Mouse (Mus musculus): ENCODE results near the gene 2610528J11Rik.
"Not testable (repeated sequence)": the region's sequence is repeated elsewhere in the genome, so short reads cannot be mapped to it uniquely, and the experiment has no call there.

Gene 2610528J11Rik

DNA sequence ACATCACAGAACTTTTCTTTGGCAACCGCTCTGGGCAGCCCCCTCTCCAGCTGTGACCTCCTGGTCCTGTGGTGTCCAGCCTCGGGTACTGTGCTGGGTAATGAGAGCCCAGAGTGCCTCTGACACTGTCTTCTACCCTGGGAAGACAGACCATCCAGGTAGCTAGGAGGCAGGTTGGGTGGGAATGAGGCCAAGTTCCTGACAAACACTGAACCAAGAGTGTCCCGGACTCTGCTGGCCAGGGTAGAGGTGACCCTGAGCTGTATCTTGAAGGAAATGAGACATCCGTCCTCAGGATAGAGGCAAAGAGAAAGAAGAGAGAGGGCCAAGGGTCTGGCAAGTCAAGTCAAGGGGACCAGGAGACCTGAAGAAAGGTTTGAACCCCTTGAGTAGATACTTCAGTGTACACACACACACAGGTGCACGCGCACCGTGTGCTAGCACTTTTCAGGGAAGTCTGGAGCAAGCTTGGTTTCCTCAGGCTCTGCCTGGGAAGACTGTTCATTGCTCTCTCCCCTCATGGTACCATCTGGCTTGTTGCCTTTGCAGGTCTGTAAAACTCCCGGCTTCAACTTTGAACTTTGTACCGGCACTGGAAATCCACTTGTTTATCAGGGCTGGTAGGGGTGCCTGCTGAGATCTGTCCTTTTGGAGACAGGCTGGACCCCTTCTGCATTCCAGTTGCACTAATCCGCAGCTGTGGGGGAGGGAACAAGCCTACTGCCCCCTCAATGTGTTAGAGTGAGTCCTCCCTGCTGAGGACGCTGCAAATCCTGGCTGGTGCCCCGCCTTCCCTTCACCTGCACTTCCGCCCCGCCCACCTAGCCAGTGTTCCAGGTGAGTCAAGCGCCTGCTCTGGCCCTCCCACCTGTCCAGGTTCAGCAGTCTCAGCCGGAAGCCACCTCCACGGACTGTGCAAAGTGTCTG is at the start of gene 2610528J11Rik:
2610528J11Rik (plus strand) TSS at position 592 of the 927 bp plus-strand sequence.
- DNase-seq (ENCODE audit: extremely low spot score) = no peak

DNA sequence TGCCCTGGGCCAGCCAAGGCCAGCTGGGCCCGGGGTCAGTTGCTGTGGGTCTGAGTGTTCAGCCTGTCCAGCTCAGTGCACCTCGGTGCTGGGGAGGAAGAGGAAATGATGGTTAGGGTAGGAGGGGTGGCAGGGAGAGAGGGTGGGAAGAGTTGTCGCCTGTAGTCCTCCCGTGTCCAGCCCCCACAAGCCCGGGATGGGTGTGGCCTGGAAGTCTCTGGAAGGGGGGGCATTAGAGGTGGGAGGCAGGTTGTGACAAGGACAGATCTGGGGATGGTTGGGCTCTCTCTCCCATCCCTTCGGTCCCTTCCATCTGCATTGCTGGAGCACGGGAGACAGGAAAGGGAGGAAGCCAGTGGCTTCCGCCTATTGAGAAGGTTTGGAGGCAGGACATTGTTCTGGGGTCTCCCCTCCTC is 37.1 kb upstream of the 2610528J11Rik start, which contains the start of gene Tie1:
Tie1 (minus strand) TSS at position 345 of the 416 bp plus-strand sequence.
- DNase-seq (ENCODE audit: extremely low spot score) = no peak

DNA sequence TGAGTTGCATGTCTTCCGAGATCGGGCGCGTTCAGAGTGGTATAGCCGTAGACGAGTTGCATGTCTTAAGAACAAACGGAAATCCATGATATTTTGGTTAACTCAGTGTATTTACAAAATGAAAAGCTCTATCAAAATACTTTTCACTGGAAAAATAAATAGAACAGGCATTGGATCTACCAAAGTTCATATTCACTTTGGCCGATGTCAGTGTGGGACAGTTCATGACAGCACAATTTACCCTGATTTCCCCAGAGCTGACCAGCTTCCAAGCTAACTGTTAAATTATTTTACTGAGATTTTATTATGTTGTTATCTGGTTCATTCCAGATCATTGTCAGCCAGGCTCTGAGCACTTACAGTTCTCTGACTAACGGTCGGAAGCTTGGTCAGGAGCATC is 36.3 kb upstream of the 2610528J11Rik start:
- no peak for DNase-seq (ENCODE audit: extremely low spot score)

GRCm38 (mm10) chr4:118500171-118500724 is 26.6 kb upstream of the 2610528J11Rik start:
- DNase-seq (ENCODE audit: extremely low spot score) = no peak

DNA sequence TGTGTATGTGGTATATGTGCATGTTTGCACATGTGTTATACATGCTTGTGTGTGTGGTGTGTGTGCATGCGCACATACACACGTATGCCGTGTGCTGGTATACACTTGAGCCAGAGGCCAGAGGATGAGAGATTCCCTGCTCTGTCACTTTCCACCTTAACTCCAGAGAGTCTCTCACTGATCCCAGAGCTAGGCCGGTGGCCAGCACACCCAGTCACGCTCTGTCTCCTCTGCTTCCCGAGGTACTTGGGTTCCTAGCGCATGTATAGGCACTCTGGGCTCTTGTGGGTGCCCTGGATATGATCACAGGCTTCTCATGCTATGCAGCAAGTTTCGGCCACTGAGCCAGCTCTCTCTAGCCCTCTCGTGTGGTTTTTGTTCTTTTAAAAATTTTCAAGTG is 26.0 kb upstream of the 2610528J11Rik start:
- DNase-seq (ENCODE audit: extremely low spot score) = no peak

- DNase-seq (ENCODE audit: extremely low spot score) = no peak
Observed at GRCm38 (mm10) chr4:118505551-118505950, 21.2 kb upstream of the 2610528J11Rik start.

DNA sequence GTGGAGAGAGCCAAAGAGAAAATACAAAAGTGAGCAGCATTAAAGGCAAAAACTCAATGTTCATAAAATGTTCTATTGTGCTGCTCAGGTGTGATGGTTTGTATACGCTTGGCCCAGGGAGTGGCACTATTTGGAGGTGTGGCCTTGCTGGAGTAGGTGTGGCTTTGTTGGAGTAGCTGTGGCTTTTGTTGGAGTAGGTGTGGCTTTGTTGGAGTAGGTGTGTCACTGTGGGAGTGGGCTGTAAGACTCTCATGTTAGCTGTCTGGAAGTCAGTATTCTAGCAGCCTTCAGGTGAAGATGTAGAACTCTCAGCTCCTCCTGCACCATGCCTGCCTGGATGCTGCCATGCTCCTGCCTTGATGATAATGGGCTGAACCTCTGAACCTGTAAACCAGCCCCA is 19.6 kb upstream of the 2610528J11Rik start:
- not testable (repeated sequence) for DNase-seq (ENCODE audit: extremely low spot score)

GRCm38 (mm10) chr4:118509050-118509449 is 17.7 kb upstream of the 2610528J11Rik start:
- no peak for DNase-seq (ENCODE audit: extremely low spot score)

- DNase-seq (ENCODE audit: extremely low spot score) = peak; percentile 27
Observed at GRCm38 (mm10) chr4:118516699-118517496, 9.9 kb upstream of the 2610528J11Rik start.

DNA sequence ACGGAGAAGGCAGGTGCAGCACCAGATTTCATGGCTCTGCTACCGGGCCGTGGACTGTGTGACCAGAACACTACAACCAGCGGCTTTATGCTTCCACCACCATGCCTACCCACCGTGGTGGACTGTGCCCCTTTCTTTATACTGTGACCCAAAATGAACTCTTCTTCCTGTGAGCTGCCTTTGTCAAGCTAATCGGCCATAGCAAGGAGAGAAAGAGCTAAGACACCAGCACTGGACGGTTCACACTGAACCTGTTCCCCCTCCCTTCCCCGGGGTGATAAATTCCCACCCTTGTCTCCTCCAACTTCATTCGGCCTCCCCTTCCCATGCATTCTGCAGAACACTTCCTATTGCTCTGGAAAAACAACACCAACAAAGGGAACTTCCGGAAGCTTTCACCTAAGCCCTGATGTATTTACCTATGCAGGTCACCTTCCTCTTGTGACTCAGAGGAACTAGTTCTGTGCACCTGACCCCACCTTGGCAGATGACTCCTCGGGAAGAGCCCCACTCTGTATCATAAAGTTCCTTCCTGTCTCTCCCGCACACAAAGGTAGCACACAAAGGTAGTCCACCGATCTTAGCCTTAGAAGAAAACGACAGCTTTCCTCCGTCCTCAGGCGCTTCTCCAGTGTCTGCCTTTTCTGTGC is 9.2 kb upstream of the 2610528J11Rik start:
- DNase-seq (ENCODE audit: extremely low spot score) = no peak

DNA sequence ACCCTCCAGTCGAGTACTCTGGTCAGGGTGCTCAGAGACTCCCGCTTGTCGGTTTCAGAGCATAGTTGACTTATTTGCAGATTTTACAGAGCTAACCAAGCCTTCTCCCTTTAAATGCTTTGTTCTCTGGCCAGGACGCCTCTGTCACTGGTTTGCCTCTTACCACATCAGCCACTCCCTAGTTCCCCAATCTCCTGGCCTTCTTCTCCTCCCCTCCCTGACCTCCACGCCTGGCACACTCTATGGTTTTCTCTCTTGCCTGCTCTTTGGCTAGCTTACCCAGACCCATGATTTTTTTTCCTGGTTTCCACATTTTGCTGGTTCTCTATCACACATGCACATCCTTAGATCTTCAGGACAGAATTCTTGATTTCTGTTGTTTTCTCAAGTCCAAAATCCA is 8.6 kb upstream of the 2610528J11Rik start:
- no peak for DNase-seq (ENCODE audit: extremely low spot score)

- DNase-seq (ENCODE audit: extremely low spot score) = no peak
Observed at GRCm38 (mm10) chr4:118522248-118522647, 4.6 kb upstream of the 2610528J11Rik start.

- DNase-seq (ENCODE audit: extremely low spot score) = no peak
Observed at GRCm38 (mm10) chr4:118523976-118524375, 2.8 kb upstream of the 2610528J11Rik start.

- no peak for DNase-seq (ENCODE audit: extremely low spot score)
Observed at GRCm38 (mm10) chr4:118525779-118526178, 1.0 kb upstream of the 2610528J11Rik start.

DNA sequence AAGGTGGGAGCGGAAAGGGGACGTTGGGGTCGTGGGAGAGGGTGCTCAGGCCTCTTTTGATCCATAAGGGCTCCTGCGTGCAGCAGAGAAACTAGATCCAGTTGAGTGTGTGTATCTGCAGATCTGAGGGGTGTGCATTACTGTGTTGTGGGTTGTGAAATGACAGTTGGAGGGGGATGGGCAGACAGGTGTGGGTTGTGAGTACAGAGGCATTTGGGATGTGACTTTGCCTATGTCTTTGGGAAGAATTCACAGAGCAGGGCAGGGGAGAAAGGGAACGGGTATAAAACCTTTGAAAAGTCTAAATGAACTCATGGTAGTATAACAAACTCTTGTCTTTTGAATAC is 509 bp downstream of the 2610528J11Rik start:
- DNase-seq (ENCODE audit: extremely low spot score) = no peak

DNA sequence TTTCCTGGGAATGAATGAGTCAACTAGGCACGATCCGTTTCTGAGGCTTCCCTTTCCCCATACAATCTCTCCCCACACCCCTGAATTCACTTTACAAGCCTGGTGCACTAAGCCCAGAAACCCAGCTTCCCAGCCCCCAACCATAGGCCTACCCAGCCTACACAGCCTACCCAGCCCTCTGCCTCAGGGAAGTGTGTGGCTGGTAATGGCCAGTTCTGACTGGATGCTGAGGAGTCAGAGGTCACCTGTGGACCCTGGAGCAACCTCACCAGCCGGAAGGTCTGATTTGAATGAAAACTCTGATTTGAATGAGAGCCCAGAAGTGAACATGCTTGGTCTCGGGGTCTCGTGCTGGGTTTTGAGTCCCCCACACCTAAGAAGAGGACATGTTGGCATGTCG is 921 bp downstream of the 2610528J11Rik start:
- DNase-seq (ENCODE audit: extremely low spot score) = no peak

DNA sequence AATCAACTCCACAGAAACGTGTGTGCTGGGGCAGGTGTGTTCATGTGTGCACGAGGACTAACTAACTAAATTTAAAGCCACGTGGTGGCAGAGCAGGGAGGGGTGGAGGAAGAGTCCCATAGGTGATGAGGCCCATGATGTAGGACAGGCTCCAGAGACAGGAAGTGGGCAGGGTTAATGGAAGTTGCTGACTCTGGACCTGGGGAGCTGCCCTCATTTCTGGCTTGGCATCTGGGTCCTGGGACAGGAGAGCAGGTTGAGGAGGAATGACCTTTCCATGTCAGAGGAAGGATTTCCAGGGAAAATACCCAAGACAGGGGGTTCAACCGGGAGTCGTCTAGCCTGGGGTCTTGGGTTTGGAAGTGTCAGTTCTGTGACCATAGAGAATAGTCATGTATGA is 5.9 kb downstream of the 2610528J11Rik start:
- no peak for DNase-seq (ENCODE audit: extremely low spot score)

DNA sequence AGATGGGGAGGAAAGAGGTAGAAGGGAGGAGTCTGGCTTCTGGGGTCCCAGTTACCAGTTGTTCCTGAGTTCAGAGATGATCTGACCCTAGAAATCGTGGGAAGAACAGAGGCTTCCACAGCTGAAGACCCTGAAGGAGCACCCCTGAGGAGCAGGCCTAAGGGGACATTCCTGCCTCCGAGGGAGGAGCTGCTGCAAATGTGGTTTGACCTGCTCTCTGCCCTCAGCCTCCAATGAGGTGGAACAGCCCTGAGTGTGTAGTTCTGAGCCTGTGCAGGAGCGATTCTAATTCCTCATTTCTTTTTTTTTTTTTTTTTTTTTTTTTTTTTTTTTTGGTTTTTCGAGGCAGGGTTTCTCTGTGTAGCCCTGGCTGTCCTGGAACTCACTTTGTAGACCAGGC is 6.4 kb downstream of the 2610528J11Rik start:
- no peak for DNase-seq (ENCODE audit: extremely low spot score)

- no peak for DNase-seq (ENCODE audit: extremely low spot score)
Observed at GRCm38 (mm10) chr4:118533605-118534004, 6.8 kb downstream of the 2610528J11Rik start.

GRCm38 (mm10) chr4:118535610-118536009 is 8.8 kb downstream of the 2610528J11Rik start:
- DNase-seq (ENCODE audit: extremely low spot score) = no peak

GRCm38 (mm10) chr4:118537801-118538200 is 11.0 kb downstream of the 2610528J11Rik start:
- DNase-seq (ENCODE audit: extremely low spot score) = no peak

GRCm38 (mm10) chr4:118539904-118540303 is 13.1 kb downstream of the 2610528J11Rik start:
- DNase-seq (ENCODE audit: extremely low spot score) = no peak

All from embryo, embryonic 9.5 days (tissue).